Mouse (Mus musculus) kidney, postnatal 4 days (tissue): ENCODE data around the gene Car14.

Source experiments
- DNase-seq, 2 experiments: peaks; one replicate each; pipeline ENCODE4 v3.0.0; 2021; ENCODE audit warnings: mixed read lengths in 2 of 2

The Car14 gene

GRCm38 (mm10) chr3:95851317-95851716, 53.2 kb downstream of the Car14 start:
- DNase-seq = no peak

- DNase-seq = no peak
Measured at GRCm38 (mm10) chr3:95850611-95851010, 53.9 kb downstream of the Car14 start.
